Mouse (Mus musculus): ENCODE data around the gene Pls3. TPM values are rescaled to one million over a fixed set of nuclear protein-coding genes. Genes with fewer than 3 reads are reported as not detected.
"Not testable (repeated sequence)": the region's sequence is repeated elsewhere in the genome, so short reads cannot be mapped to it uniquely, and the experiment has no call there.

The Pls3 gene
- polyA plus RNA-seq, 1 experiment from 2014 or later = 62.9 TPM

DNA sequence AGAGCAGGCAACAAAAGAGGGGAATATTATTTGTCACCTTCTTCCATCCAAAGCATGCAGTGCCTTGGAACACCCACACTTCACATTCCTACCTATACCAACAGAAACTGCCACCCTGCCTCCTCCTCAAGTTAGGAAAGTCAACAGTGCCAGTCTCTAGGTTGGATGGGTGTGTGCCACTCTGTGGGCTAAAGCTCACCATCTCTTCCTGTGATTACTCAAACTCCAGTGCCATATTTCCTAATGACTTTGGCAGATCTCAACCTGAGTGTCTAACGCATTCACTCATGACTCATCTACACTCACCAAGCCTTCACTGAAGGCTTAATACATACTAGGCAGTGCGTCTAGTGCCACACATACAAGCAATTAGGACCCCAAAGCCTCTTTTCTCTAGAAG, 40.7 kb downstream of the Pls3 start:
- Histone ChIP-seq H3K36me3 (no peaks in the 10 kb centered on the region), H3K27ac (no peak overlapping the region), H3K9me3 (no peaks in the 10 kb centered on the region), H3K27me3 (ENCODE audit: insufficient read depth, poor library complexity, severe bottlenecking) (no peaks in the 10 kb centered on the region), H3K4me1 (replicated peaks) (no peaks in the 10 kb centered on the region), H3K4me3 (no peak overlapping the region)
- 93% methylated on average over 2 of the region's 2 CpGs for WGBS
- no peak for DNase-seq (ENCODE audit: low spot score)

DNA sequence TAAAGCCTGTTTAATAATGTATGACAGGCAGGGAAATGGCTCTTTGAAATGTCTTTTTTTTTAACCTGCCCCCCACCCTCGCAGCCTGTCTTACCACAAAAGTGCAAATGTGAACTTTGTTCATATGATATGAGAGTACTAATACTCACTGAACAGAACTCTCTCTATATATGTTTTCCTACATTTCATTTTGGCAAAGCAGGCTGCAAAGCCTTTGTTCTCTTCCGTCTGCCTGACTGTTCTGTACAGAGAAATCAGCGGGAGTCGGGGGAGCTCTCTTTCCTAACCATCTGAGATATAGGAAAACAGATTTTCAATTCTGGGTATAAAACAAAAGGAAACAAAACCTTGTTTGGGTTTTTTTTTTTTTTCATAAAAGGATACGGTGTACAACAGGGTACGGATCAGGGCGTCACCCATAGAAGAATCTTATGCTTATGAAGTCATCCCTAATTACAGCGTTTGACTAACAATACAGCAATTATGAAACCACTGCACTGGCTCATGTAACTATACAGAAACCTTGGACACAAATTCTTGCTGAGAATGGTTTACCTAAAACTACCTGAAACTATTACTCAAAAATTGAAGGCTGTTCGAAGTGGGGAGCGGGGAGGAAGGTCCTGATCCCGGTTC, 41.9 kb downstream of the Pls3 start:
- WGBS = 88% methylated on average over 11 of the region's 11 CpGs
- H3K36me3 ChIP-seq = no peaks in the 10 kb centered on the region
- no peaks in the 10 kb centered on the region for H3K4me1 ChIP-seq (replicated peaks)
- DNase-seq (ENCODE audit: low spot score) = no peak
- no peak overlapping the region for H3K4me3 ChIP-seq
- H3K9me3 ChIP-seq = no peaks in the 10 kb centered on the region
- no peak overlapping the region for H3K27ac ChIP-seq
- no peaks in the 10 kb centered on the region for H3K27me3 ChIP-seq (ENCODE audit: insufficient read depth, poor library complexity, severe bottlenecking)

DNA sequence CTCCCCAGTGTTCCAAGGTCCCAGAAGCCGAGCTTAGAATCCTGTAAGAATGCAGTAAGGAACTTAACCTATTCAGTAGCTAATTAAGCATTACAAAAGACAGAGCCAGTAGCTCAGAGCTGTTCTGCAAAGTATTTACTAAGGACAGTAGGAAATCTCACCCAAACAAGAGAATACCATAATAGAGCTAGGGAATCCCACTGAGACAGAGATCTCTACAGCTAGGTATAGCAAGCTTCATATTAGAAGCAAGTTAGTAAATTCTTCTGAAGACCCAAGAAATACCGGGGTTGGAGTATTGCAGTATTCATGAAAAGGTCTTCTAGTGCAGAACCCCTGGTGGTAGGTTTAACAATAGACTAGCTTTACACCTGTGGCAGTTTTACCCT, 45.1 kb downstream of the Pls3 start:
- Histone ChIP-seq H3K27me3 (ENCODE audit: insufficient read depth, poor library complexity, severe bottlenecking) (no peaks in the 10 kb centered on the region), H3K27ac (no peak overlapping the region), H3K9me3 (no peaks in the 10 kb centered on the region), H3K4me3 (no peak overlapping the region), H3K36me3 (no peaks in the 10 kb centered on the region), H3K4me1 (replicated peaks) (no peaks in the 10 kb centered on the region)
- WGBS = 27% methylated on average over 2 of the region's 2 CpGs
- DNase-seq (ENCODE audit: low spot score) = no peak

DNA sequence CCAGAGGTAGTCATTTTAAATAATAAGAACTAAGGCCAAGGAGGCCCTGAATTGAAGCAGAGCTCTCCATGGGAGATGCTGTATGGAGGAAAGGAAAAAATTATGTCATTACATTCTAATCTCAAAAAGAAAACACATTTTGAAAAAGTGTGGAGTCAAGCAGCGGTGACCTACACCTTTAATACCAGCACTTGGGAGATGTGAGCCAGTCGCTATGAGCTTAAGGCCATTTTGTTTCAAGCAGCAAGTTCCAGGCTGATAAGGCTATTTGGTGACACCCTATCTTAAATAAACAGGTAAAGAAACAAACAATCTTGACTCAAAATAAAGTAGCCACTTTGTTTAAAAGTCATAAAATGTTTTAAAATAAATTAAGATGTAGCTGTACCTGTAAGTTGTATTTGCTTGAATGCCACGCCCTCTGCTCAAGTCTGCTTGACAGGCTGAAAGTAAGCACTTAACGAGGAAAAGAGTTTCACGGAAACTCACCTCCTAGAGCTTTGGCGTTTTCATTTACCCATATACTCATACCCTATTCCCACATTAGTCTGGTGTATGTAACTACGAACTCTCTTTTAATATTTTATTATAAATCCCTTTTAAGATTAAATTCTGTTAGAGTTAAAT, 45.6 kb downstream of the Pls3 start:
- H3K27ac ChIP-seq = no peak overlapping the region
- no peaks in the 10 kb centered on the region for H3K9me3 ChIP-seq
- no peaks in the 10 kb centered on the region for H3K36me3 ChIP-seq
- 59% methylated on average over 7 of the region's 7 CpGs for whole genome bisulfite sequencing
- no peaks in the 10 kb centered on the region for H3K27me3 ChIP-seq (ENCODE audit: insufficient read depth, poor library complexity, severe bottlenecking)
- no peaks in the 10 kb centered on the region for H3K4me1 ChIP-seq (replicated peaks)
- H3K4me3 ChIP-seq = no peak overlapping the region
- DNase-seq (ENCODE audit: low spot score) = no peak

DNA sequence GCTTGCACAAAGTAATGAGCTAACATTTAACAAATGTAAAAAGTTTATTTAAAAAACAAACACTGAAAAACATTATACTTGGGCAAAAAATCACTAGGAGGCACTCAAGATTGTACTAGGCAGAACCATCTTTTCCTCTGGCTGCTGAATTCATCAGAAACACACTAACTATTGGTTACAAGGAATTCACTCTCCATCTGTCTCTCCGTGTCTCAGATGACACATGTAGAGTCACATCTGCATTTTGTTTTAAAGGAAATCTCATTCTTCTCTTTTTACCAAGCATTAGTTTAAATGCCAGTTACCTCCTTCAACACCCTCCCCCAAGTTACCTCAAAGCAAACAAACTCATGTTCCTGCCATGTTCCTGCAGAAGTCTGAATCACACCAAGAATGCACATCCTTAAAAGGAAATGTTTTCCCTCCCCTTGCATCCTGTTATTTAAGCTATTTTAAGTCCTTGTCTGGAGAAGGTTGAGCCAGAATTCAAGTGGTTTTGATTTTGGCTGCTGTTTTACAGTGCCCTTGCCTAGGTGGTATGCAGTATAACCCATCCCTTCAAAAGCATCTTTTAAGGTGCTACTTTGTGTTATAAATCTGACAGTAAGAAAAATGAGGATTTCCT, 56.2 kb downstream of the Pls3 start:
- Histone ChIP-seq H3K27ac (no peak overlapping the region), H3K9me3 (no peaks in the 10 kb centered on the region), H3K36me3 (no peaks in the 10 kb centered on the region), H3K27me3 (ENCODE audit: insufficient read depth, poor library complexity, severe bottlenecking) (no peaks in the 10 kb centered on the region), H3K4me3 (no peak overlapping the region), H3K4me1 (replicated peaks) (no peaks in the 10 kb centered on the region)
- 71% methylated on average over 1 of the region's 1 CpGs for WGBS
- DNase-seq (ENCODE audit: low spot score) = no peak

DNA sequence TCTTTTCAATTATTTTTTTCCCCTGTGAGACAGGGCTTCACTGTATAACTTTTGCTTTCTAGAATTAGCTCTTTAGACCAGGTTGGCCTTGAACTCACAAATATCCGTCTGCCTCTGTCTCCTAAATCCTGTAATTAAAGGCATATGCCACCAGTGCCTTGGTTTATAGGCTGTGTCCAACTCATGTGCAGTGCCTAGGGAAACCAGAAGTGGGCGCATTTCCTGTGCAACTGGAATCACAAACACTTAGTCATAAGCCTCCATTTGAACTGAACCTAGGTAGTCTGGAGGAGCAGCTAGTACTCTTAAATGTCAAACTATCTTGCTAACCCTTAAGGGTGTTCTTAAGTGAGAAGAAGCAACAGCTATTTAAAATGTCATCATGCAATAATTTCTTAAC, 60.0 kb downstream of the Pls3 start:
- Histone ChIP-seq H3K36me3 (no peaks in the 10 kb centered on the region), H3K4me1 (replicated peaks) (no peaks in the 10 kb centered on the region), H3K27ac (no peak overlapping the region), H3K9me3 (no peaks in the 10 kb centered on the region), H3K4me3 (no peak overlapping the region), H3K27me3 (ENCODE audit: insufficient read depth, poor library complexity, severe bottlenecking) (no peaks in the 10 kb centered on the region)
- 76% methylated on average over 2 of the region's 2 CpGs for WGBS
- no peak for DNase-seq (ENCODE audit: low spot score)

DNA sequence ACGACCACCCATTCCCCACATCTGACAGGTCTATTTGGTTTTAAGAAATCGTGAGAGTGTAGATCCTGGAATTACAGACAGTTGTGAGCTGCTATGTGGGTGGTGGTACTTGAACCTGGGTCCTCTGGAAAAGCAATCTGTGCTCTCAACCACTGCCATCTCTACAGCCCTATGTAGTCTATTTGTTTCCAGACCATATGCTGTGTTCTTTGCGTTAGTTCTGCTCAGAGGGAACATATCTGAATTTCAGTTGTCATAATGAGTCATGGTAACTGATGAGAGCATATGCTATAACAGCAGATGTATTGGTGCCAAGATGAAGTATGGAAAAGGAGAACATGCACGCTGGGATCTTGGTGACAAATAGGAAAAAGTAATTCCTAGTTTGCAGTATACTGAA, 60.9 kb downstream of the Pls3 start:
- no peaks in the 10 kb centered on the region for H3K9me3 ChIP-seq
- DNase-seq (ENCODE audit: low spot score) = no peak
- H3K4me1 ChIP-seq (replicated peaks) = no peaks in the 10 kb centered on the region

DNA sequence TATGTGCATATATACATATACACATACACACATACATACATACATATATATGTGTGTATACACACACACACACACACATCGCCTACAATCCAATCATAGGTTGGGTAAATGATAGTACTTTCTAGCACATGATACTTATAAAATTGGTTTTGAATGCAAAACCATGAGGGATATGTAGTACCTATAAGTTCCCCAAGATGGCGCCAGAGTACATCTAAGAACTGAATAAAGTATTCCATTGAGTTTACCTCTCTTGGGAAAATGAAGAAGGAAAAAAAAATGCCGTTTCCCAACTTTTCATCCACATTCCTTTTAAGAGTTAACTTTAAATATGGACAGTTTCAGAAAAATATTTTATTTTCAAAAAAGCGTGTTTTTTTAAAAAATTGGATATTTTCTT, 78.4 kb downstream of the Pls3 start:
- Histone ChIP-seq H3K27me3 (ENCODE audit: insufficient read depth, poor library complexity, severe bottlenecking) (no peaks in the 10 kb centered on the region), H3K9me3 (peaks cover 5% of the 10 kb centered on the region; the same call in 1 of the 2 replicates), H3K27ac (no peak overlapping the region), H3K4me1 (replicated peaks) (no peaks in the 10 kb centered on the region), H3K36me3 (peaks cover 24% of the 10 kb centered on the region), H3K4me3 (no peak overlapping the region)
- 35% methylated on average over 4 of the region's 4 CpGs for whole genome bisulfite sequencing
- no peak for DNase-seq (ENCODE audit: low spot score)

More for the DNA sequence above, 60.9 kb downstream of the Pls3 start:
- no peak overlapping the region for H3K4me3 ChIP-seq
- WGBS = 84% methylated on average over 4 of the region's 4 CpGs
- no peaks in the 10 kb centered on the region for H3K36me3 ChIP-seq
- no peak overlapping the region for H3K27ac ChIP-seq
- no peaks in the 10 kb centered on the region for H3K27me3 ChIP-seq (ENCODE audit: insufficient read depth, poor library complexity, severe bottlenecking)

DNA sequence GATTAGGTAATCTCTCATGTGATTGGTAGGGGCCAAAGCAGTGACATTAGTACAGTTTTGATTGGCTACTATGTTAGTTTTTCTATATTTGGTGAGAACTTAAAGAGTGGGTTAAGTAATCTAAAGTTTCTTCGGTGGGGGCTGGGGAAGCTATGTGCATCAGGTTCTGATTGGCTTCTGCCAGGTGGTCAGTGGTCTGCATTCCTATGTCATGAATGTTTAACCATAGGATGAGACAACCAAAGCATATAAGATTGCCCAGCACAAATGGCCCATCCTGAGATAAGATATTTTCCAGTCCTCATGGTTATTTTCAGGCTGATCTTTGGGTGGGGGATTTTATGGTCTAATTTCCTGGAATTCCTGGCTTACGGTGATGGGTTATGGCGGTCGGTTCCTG, 95.2 kb downstream of the Pls3 start:
- Histone ChIP-seq H3K4me3 (no peak overlapping the region), H3K36me3 (no peaks in the 10 kb centered on the region)
- 89% methylated on average over 4 of the region's 4 CpGs for WGBS

DNA sequence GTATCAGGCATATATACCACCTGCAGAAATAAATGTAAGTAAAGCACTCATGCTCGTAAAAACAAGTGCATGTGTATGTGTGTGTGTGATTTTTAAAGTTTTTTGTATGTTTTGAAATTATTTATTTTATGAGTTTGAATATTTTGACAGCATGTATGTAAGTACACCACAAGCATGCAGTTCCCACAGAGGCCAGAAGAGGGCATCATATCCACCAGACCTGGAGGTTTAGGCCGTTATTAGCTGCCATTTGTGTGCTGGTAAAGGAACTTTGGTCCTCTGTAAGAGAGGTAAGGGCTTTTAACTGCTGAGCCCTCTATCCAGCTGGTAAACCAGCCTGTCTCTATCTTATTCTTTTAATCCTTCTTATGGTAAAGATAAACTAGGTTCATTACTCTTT, 97.5 kb downstream of the Pls3 start:
- no peaks in the 10 kb centered on the region for H3K36me3 ChIP-seq
- DNase-seq (ENCODE audit: low spot score) = no peak
- no peaks in the 10 kb centered on the region for H3K9me3 ChIP-seq
- no peaks in the 10 kb centered on the region for H3K4me1 ChIP-seq (replicated peaks)
- no peak overlapping the region for H3K27ac ChIP-seq
- H3K4me3 ChIP-seq = no peak overlapping the region
- 84% methylated on average over 2 of the region's 2 CpGs for WGBS
- H3K27me3 ChIP-seq (ENCODE audit: insufficient read depth, poor library complexity, severe bottlenecking) = no peaks in the 10 kb centered on the region

More for the DNA sequence above, 95.2 kb downstream of the Pls3 start:
- H3K27ac ChIP-seq = no peak overlapping the region
- DNase-seq (ENCODE audit: low spot score) = no peak
- H3K27me3 ChIP-seq (ENCODE audit: insufficient read depth, poor library complexity, severe bottlenecking) = no peaks in the 10 kb centered on the region
- no peaks in the 10 kb centered on the region for H3K9me3 ChIP-seq
- H3K4me1 ChIP-seq (replicated peaks) = no peaks in the 10 kb centered on the region

DNA sequence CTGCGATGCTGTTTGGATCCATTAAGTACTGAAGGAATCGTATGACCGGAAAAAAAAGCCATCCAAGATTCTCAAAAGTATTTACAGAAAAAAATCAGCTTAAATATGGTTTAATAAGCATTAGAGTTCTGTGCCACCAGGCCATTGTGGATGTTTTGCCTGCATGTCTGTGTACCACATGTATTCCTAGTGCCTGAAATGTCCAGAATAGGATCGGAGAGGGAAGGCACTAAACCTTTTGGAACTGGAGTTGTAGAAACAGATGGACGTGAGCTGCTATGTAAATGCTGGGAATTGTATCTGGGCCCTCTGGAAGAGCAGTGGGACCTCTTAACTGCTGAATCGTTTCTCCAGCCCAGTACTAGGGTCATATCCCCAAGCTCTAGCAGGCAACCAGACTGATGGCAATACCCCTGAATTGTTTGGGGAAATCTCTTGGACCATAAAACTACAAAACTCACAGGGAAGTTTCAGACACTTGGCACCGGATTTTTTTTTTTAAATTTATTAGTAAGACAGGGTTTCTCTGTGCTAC, 110.1 kb downstream of the Pls3 start:
- no peaks in the 10 kb centered on the region for H3K9me3 ChIP-seq
- WGBS = 36% methylated on average over 7 of the region's 7 CpGs
- peaks cover 6% of the 10 kb centered on the region; the same call in 1 of the 2 replicates for H3K4me1 ChIP-seq (replicated peaks)
- DNase-seq (ENCODE audit: low spot score) = peak; percentile 3
- peak overlapping the region; percentile 58 for H3K4me3 ChIP-seq
- peak overlapping the region; percentile 91 for H3K27ac ChIP-seq
- no peaks in the 10 kb centered on the region for H3K36me3 ChIP-seq
- no peaks in the 10 kb centered on the region for H3K27me3 ChIP-seq (ENCODE audit: insufficient read depth, poor library complexity, severe bottlenecking)

DNA sequence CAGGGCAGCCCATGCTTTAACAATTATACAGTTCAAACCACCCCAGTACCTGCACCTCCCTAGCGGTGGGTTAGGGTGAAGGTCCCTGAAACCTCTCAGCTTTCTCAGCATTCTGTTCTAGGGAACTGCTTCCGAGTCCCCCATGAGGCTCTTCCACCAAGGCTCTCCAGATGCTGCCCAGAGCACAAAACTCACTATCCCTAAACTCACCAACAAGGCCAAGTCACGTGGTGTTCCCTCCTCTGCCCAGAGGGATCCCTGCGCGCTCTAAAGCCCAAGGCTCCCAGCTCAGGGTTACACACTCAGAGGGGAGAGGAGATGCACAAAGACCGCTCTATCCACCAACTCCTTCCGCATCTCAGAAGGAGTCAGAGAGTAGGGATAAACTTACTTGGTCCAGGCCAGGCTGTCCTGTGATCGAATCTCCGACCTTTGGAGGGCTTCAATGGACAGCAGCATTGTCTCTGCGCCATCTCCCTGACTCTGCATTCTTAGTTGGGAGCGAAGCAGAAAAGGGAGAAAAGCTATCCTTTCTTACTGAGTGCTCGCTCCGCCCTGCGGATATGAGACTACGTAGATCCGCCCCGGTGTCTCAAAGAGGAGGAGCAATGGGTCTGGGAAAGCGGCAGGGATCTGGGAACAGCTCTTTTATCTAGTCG, 110.7 kb downstream of the Pls3 start:
- Histone ChIP-seq H3K36me3 (peaks cover 4% of the 10 kb centered on the region), H3K27me3 (ENCODE audit: insufficient read depth, poor library complexity, severe bottlenecking) (no peaks in the 10 kb centered on the region), H3K9me3 (no peaks in the 10 kb centered on the region), H3K27ac (peak overlapping the region; percentile 91), H3K4me3 (peak overlapping the region; percentile 58), H3K4me1 (replicated peaks) (peaks cover 6% of the 10 kb centered on the region; the same call in 1 of the 2 replicates)
- 13% methylated on average over 19 of the region's 19 CpGs for WGBS
- peak; percentile 68 for DNase-seq (ENCODE audit: low spot score)

DNA sequence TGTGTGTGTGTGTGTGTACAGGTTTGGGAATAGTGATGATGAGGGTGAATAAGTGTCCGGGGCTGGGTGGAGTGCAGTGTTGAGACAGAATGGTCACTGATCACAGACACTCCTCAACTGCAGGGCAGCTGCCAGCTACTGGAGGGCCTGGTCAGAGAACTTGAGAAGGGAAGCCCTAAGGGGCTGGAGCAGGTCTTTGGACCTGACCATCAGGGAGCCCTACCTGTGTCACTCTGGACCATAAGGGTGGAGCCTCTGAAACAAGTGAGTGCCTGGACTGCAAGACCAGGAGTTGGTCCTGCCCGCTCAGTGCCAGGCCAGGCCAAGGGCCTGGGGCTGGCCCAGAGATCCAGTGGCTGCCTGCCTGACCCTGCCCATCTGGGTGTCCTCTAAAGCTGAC, 115.5 kb downstream of the Pls3 start:
- not testable (repeated sequence) for H3K27me3 ChIP-seq (ENCODE audit: insufficient read depth, poor library complexity, severe bottlenecking); H3K27ac ChIP-seq; DNase-seq (ENCODE audit: low spot score); H3K4me3 ChIP-seq; H3K4me1 ChIP-seq (replicated peaks); H3K36me3 ChIP-seq; H3K9me3 ChIP-seq
- WGBS = 83% methylated on average over 2 of the region's 2 CpGs

Data from hindbrain, embryonic 10.5 days (tissue).